Mouse (Mus musculus): Measurements from ENCODE around the gene Htra3.

Htra3 gene

GRCm38 (mm10) chr5:35652319-35652718 is 27.3 kb downstream of the Htra3 start:
- DNase-seq, result no peak

DNA sequence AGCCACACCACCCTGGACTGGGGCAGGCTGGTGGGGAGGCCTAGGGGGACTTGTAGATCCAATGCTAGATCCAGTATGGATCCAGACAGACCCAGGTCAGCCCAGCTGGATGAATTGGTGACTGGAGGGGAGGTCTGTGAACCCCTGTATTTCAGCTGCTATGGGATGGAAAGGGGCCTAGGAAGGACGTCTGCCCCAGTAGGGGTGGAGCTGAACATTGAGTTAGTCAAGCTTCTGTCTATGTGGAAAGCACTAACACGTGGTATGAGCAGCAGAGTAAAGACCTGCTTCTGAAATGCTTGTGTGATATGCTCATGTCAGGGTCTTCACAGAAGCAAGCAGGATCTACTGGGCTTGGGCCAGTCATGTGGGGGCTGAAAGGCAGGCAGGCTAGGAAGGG is 31.4 kb downstream of the Htra3 start:
- no peak for DNase-seq

DNA sequence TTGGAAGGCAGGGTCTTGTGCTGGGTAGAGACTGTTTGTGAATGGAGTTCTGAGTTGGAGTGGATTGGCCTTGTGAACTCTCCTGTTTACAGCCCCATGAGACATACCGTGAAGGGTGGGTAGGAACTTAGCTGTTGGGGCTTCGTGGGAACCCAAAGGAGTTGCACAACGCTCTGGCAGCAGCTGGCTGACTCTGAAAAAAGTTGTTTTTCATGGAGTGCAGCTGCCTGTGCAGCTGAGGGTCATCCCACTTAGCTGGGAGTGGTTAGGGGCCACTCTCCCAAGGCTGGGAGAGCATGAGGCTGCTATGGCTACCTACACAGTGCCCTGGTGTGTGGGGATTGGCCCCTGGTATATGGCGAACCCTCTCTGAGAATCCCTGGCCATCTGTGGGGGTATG is 32.0 kb downstream of the Htra3 start:
- no peak for DNase-seq

DNA sequence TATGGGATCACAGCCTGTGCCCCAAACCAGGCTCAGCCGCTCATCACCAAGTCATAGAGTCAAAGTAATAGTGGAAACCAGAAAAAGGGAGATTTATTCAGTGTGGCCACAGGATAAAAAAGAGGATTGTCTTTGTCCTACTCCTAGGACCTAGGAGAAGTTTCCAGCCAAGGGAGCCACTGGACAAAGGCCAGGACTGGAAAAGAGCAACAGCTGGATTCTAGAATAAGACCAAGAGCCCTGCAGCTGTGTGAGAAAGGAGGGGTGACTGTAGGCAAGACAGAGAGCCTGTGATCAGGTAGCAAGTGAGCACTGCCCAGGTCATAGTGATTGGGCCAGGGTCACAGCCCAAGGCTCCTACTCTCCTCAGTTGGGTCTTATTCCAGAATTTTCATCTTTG is 32.7 kb downstream of the Htra3 start:
- no peak for DNase-seq

GRCm38 (mm10) chr5:35645938-35646493 is 33.6 kb downstream of the Htra3 start:
- no peak for DNase-seq

DNA sequence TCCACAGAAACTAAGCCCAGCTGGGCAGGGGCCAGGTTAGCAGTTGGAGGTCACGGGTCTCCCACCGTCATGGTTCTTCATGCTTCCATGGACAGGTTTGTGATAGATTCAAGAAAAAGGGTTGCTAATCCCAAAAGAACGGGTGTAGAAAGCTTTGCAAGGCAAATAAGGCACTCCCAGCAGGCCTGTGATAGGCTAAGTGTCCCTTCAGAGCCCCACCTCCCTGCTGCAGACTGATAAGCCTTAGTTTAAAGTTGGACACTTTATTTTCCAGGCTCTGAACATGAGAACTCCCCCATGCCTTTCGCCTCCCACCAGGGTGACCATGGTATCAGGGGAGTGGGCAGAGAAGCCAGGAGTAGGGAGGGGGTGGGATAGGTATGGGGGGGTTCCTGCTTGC is 35.5 kb downstream of the Htra3 start:
- DNase-seq, result no peak

- DNase-seq, result no peak
Measured at GRCm38 (mm10) chr5:35643401-35644048, 36.1 kb downstream of the Htra3 start.

DNA sequence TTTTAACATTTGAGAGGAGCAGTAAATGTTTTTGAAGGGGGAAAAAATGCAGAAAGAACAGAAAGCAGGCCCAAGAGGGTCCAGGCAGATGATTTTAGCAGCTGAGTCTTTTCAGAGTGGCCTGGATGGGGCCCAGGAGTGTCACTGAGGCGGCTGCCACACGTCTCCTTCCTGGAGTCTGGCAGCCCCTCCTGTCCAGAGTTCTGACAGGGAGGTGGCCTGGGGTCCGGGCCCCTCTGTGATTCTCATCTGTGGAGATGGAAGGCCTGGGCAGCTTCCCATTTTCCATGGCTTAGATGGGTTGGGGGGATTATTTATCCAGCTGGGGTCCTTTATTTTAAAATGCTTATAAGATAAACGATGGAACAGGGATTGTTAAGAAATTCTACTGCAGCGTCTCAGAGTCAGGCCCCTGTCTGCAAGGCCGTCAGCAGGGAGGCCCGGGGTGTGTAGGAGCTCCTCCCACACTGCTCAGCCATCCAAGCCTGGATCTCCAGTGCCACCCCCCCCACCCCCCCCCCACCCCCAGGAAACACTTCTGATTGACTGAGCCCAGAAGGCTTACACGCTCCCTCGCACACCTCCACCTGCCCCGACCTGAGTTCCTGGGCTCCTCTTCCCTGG is 37.5 kb downstream of the Htra3 start:
- no peak for DNase-seq

GRCm38 (mm10) chr5:35636016-35636415 is 43.6 kb downstream of the Htra3 start:
- DNase-seq, result no peak

DNA sequence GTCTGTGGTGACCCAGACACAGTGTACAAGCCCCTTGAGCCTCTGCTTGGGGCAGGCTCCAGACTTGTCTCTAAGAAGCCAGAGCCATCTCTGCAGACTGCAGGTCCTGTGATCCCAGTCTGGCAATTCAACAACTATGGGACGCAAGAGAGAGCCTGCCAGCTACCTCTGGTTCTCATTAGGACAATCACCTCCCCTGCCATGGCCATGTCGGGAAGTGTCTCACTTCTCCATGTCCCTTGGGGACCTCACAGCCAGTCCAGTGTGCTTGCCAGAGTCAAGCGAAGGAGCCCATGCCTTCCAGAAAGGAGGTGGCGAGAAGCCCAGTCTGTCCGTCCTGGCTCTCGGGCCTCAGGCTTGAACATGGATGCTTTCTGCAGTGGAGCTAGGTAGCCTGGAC is 46.7 kb downstream of the Htra3 start:
- DNase-seq, result no peak

DNA sequence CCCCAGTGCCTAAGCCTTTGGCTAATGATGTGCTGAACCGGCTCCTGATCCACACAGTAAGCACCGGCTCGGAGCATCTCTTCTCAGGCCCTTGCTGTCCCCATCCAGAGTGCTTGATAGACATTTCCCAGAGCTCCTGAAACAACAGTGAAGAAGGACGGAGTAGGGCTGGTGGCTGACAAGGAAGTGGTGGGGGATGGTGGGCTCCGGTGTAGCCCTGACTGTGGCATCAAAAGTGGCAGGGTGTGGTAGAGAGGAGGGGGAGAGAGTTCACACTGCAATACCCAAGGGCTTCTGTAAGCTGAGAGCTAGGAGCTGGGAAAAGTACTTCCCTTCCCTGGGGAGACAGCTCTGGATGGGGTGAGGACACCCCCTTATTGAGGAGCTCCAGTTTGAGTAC is 47.8 kb downstream of the Htra3 start:
- no peak for DNase-seq

- DNase-seq, result no peak
Measured at GRCm38 (mm10) chr5:35631224-35631623, 48.4 kb downstream of the Htra3 start.

DNA sequence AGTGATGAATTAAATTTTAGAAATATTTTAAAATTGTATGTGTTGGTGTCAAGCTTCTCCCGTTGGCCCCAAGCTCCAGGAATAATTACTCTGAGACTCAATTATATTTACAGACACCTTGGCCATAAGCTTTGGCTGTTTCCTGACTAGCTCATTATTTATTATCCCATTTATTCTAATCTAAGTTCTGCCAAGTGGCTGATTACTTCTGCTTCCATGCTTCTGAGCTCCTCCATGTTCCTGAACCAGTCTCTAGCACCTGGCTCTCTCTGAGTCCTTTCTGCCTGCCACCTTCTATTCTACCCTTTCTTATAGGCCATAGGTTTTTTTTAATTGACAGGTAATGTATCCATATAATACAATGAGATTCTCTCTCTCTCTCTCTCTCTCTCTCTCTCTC is 48.9 kb downstream of the Htra3 start:
- DNase-seq, result no peak

DNA sequence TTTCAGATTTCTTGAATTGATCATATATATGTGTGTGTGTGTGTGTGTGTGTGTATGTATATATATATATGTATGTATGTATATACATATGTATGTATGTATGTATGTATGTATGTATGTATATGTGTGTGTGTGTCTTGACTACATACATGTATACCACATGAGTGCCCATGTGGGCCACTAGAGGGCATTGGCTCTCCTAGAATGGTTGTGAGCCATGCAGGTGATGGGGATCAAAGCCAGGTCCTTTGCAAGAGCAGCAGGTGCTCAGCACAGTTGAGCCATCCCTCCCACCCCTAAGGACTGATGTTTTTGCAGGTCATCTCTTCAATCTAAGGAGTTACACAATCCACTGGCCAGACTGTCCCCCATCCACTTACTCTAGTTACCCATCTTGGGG is 50.2 kb downstream of the Htra3 start:
- DNase-seq, result no peak

DNA sequence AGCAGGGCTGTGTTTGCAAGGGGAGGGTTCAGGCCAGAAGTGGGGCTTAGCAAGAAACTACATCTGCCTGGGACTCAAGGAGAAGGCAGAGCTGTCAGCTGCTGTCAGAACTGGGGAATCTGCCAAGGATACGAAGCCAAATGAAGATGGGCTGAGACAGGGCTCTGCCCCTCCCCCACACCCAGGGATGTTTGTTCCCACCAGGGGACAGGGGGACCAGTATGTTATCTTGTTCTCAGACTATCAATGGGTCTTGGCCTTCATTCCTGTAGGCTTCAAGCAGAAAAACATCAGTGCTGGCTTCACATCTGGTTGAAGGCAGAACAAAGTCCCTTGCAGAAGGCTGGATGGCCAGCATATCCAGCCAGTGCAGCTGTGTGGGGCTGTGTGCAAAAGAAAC is 50.9 kb downstream of the Htra3 start:
- no peak for DNase-seq

DNA sequence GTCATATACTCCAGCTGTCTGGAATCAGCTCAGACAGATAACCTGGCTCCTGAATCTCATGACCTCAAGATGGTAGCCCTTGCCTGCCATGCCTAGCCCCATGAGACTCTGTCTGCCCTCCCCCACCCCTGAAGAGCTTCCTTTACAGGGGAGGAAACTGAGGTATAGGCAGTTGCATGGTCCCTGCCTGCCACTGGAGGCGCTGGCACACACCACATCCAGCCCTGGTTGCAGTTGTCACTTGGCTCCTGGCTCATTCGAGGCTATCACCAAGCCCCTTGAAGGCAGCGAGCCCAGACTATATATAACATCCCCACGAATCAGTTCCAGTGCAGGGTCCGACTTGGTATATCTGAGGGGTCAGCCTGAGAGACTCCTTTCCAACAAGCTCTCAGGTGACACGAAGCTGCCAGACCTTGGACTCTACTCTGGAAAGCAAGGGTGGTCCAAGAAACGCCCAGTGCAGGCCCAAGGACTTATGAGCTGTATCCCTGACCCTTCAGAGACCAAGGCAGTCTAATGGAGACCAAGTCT is 52.2 kb downstream of the Htra3 start:
- DNase-seq, result no peak

- no peak for DNase-seq
Measured at GRCm38 (mm10) chr5:35626408-35626807, 53.2 kb downstream of the Htra3 start.

DNA sequence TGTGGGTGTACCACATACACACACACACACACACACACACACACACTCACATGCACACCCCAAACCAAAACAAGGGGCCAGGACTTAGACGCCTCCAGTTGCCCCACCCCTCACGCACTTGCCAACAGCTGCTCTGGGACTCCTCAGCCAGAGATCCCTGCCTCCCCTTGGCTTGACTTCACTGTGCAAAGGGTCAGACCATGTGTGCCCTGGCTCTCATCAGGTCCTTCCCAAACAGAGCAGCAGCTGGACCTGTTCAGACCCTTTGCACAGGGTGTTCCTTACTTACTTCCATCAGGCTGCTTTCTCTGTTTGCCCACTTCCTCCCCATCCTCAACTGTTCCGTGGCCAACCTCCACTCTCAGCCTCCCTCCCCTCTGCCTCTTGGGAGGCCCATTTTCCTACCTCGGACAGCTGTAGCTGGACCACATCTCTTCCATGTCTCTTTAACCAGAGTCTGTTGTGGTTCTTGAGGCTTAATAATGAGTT is 54.8 kb downstream of the Htra3 start:
- DNase-seq, result no peak

GRCm38 (mm10) chr5:35623831-35624230 is 55.8 kb downstream of the Htra3 start:
- DNase-seq, result no peak

DNA sequence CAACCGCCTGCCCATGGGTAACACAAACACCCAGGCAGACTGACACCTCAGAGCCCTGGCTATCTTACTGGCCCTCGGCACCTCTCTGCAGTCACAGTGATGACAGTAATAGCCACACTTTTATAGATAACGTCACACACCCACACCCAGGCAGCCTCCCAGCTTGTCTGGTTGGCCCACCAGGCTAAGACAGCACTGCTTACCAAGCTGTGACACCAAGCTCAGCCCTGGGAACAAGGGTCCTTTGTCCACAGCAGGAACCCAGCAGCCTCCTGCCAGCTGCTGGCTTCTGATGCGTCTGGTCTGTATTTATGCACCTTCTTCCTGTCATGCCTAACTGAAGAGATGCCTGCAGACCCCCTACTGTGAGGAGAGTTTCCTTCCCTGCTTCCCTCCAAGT is 58.5 kb downstream of the Htra3 start:
- DNase-seq, result no peak

DNA sequence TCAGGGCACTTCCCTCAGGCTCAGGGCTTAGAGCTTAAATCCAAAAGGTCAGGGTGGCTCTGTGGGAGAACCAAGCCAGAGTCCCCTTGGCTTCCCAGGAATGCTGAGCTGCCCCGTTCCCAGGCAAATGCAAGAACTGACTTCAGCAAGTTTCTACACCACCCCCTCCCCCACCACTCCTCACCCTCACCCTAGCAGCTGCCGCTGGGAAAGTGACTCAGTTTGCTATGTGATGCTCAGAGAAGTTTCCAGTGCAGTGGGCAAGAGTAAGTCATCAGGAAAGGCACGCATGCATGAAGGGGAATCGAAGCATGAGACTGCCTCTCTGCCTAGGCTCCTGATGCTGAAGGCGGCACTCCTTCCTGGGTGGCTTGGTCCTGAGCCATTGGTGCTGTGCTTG is 62.6 kb downstream of the Htra3 start:
- no peak for DNase-seq

DNA sequence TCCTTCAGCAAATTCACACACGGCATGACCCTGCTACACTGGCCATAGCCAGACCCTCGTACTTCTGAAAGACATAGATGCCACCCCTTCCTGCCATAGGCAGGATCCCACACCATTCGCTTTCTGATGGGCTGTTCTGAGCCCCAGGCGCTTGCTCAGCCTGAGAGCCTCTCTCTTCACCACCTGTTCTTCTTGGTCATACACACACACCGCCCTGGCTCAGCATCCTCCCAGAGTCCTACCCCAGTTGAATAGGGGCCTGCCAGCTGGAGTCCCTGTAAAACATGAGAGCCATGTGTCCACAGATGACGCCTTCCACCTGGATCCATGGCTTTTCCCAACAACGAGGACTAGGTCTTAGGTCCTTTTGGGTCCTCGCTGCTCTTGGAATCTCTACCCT is 66.9 kb downstream of the Htra3 start:
- DNase-seq, result no peak

GRCm38 (mm10) chr5:35611900-35612299 is 67.7 kb downstream of the Htra3 start:
- no peak for DNase-seq

DNA sequence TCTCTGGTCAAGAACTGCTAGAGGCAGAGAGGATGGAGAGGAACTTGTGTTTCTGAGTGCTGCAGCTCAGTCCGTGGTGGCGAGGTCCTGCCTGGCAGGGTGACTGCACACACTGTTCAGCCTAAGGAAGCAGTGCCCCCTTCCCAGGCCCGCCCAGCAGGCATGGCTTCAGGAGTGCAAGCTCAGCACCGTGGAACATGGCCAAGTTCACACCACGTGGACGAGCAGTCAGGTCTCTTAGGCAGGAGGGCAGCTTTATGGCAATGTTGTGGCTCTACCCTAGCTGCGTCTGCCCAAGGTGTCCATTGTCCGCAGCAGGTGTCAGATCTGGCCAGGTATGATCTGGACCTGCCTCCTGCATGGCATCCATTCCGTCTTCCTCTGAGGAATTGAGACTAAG is 68.4 kb downstream of the Htra3 start:
- no peak for DNase-seq
